Mouse (Mus musculus): ENCODE data around the gene Sptssa.

Gene Sptssa

DNA sequence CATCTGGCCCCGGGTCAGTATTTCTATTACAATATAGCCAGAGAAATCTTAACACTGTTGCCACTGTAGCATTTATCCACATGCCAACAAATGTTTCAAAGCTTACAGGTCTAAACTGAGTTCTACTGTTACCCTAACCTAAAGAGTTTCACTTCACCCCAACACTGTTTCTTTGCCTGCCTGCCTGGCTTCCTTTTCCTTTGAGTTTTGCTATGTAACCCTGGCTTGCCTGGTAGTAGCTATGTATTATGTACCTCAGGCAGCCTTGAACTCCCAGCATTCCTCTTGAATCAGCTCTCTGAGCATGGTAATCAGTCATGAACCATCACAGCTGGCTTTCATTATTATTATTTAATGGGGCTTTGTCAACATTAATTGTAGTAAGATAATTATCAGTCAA, 1.6 kb downstream of the Sptssa start:
- DNase-seq = peak; percentile 37

DNA sequence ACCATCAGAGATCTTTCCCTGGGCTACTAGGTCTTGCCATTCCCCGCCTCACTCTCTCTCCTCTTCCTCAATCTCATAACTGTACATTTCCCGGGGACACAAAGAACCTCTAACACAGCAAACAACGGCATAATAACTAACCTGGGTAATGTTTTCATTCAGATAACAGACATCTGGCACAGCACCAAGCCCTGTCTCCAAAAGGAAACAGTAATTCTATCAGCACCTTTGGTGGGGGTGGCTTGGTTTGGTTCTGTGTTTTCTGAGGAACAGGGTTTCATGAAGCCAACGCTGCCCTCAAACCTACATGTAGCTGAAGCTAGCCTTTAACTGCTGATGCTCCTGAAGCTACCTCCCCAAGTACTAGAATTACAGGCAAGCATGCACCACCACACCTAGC, 2.2 kb downstream of the Sptssa start:
- DNase-seq = peak; percentile 34

DNA sequence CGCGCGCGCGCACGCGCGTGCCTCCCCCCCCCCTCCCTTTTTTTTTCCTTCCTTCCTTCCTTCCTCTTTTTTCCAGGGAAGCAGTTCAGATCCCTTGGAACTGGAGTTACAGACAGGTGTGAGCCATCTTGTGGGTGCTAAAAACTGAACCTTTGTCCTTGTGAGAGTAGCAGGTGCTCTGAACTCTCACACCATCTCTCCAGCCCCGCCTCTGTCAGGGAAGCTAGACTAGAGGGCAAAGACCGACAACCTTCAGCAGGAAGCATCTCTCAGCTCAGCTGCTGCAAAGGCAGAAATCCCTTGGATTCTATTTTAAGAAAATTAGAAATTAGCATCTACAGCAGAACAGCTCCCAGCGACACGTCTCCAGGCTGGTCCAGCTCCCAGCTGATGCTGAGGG, 4.0 kb downstream of the Sptssa start:
- no peak for DNase-seq

DNA sequence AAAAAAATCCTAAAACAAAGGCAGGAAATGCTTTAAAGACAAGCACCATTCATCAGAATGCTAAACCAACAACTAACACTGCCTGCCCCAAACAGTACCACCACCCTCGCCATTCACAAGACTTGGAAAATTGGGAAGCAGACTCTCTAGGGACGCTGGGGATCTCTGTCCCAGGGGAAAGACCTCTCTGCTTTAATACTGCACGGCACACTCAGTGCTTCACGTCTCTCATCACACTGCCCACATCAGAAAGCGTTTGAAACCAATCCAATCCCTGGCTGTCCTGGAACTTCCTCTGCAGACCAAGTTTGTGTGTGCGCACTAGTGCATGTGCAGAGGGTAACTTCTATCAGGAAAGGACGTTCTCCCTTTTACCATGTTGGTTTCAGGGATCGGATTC, 4.6 kb downstream of the Sptssa start:
- no peak for DNase-seq

DNA sequence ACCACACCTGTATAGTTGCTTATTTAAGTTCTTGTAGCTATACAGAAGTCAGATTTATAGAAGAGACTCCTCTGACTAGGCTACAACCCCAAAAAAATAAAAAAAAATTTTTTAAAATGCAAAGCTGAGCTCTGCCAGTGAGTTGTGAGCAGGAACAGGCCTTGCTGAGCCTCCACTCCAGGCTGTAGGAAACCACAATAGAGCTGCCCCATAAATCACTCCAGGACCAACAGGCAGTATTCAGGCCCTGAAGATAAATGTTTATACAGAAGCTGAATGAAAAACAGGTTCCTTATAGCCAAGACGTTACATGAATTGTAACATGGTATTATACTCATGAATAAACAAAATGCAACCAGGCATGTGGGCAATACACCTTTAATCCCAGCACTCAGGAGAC, 5.2 kb downstream of the Sptssa start:
- DNase-seq = no peak

DNA sequence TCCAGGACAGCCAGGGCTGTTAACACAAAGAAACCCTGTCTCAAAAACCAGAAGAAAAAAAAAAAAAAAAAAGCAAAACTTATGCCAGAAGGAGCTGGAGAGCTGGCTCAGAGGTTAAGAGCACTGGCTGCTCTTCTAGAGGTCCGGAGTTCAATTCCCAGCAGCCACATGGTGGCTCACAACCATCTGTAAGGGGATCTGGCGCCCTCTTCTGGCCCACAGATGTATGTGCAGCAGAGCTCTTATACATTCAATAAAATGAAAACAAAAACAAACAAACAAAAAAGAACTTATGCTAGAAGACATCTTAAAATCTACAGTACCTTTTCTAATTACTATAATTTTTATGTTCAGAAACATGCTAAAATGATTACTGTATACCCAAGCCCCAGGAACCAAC, 11.4 kb downstream of the Sptssa start:
- no peak for DNase-seq

DNA sequence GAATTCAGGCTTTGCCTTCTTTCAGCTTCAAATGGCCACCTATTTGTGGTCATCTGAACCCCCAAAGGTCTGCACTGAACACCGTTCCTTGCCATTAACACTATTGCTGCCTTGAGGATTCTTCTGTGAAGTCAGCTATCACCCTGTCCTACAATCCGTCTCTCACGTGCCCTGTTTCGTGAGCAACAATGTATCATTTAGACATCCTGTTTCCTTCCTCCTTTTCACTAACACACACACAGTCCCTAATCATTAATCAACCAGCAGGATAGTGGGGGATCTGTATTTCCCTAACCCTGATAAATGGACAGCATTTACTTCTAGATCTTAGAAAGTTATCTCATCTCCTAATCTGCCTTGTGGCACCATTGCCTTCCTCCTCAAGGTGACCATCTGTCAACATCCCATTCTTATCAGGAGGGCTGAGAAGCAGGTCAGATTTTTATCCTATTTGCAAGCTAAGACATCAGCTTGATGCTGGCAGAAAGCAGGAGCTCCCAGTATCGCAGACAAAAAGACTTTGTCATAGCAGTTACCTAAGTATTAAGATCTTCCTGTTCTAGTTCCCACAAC, 13.0 kb downstream of the Sptssa start:
- no peak for DNase-seq

DNA sequence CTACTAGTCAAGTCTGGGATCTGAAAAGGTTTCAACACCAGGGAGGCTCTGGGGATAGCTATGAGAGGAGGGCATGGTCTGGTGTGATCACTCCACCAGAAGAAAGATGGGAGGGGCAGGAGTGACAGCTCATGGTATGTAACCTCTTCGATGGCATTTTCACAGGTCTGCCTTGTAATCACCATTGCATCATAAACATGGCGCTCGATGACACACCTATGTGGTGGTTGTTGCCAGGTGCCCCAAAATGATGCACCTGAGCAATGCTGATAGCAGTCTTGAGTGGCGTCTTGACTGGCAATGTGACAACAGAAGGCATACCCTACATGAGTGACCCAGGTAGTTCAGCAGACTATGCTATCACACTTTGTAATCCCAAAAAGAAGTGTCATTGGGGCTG, 15.0 kb downstream of the Sptssa start:
- no peak for DNase-seq

DNA sequence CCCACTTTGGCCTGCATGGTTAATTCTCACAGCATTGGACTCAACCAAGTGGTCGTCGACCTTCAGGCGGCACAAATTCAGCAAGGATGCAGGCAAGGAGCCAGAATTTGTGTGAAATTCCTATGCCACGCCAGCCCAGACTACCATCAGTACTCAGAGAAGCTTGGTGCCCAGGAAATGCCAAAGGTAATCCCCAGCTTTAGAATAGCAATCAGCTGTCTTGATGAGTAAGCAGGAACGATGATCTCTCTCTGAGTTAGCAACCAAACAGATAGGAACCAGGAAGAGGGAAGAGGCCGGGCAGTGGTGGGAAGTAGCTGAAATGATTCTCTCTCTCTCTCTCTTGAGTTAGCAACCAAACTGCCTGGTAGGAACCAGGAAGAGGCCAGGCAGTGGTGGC, 16.1 kb downstream of the Sptssa start:
- DNase-seq = no peak

DNA sequence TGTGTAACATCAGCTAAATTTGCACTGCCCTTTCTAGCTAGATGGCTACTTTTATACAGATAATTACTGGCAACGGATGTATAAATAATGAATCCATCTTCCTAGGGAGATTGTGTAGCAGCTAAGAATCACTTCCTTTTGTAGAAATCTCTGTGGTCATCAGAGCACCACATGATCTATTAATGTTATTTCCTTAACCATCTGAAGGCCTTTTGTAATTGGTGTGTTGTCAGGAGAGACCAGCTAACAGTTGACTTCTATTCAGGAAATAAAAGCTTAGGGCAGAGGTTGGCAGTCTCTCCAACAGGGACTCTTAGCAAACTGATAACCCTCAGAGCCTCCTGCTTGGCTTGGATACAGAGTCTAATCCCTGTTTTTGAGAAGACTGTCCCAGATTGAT, 19.3 kb downstream of the Sptssa start:
- no peak for DNase-seq

DNA sequence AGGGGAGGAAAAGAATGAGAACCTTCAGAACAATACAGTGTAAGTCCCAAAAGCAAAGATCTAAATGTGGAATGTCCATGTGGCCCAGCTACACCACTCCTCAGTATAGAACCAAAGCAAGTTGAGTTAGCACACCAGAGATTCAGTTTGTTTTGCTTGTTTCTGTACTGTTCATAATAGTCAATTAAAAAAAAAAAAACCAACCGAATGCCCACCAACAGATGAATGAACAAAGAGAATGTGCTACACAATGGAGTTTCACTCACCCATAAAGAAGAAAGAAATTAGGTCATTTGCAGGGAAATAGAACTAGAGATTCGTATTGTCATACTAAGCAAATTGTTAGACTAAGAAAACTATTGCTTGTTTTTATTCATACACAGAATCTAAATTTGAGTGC, 24.2 kb downstream of the Sptssa start:
- no peak for DNase-seq

DNA sequence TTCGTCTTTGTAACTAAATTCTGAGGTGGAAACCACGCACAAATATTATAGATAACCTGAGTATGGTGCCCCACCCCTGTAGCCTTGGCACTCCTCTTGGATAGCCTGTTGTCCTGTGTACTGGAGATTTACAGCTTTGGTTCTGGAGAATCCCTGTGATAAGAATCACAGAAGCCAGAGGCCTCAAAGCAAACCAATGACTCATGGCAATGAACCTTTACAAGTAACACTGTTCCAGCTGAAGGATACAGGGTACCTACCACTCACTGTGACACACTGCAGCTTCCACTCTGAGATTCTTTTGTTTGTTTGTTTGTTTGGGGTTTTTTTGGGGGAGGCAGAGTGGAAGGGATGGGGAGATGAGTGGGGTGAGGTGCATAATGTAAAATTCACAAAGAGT, 34.4 kb downstream of the Sptssa start:
- no peak for DNase-seq

DNA sequence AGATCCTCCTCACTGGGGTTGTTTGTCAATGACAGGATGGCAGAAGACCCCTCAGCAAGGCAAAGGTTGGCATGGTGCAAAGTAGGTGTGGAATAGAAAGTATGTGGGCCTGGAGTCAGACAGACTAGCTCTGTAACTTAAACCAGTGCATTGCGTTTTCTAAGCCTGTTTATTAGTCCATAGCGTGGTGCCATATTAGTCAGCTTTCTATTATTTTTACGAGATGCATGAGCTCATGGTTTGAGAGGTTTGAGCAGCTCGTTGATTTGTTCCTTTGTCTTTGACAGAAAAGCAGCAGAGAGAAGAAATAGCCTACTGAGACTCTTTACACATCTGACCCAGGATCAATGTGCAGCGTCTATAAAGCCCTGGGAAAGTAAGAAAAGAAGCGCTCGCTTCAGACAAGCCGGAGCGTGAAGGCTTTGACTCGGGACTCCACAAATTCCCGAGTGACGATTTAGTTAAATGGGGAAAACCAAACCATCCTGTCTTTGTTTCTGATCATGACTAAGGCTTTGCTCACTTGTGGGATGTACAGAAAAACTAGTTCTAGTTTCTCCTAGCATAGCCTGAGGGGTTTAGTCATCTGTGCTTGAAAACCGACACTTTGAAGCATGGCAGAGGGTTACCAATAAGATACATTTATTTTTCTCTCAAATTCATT, 36.2 kb downstream of the Sptssa start:
- no peak for DNase-seq

DNA sequence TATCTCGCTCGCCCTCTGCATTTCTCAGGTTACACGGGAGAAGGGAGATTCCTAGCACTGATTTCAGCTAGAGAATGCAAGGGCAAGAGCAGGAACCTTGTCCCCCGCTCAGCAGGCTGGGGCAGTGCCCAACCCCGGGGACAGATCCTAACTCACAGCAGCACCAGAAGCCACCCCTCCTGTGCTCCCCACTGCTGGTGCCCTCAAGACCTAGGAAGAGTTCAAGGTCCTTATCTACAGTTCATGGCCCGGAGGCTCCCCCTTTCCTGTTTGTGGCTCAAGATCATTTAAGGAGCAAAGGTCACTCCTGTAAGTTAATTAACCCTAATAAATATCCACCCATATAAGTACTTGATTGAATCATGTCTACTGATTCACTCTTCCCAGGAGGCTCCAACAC, 47.4 kb downstream of the Sptssa start:
- DNase-seq = no peak

DNA sequence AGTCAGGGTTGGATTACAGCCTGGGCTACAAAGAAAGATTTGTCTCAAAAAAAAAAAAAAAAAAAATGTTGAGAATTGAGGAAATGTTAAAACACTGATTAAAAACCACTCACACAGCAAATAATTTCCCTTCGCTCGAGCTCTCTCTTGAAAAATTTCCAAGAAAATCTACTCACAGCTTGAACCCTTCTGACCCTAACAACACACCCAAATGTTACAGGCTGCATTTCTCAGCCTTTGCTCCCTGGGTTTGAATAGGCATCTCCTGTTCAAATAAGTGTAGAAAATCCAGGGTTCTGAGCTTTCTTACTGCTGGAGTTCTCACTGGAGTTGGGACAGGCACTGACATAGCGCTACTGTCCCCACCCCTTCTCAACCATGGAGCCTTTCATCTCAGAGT, 51.2 kb downstream of the Sptssa start:
- DNase-seq = no peak

DNA sequence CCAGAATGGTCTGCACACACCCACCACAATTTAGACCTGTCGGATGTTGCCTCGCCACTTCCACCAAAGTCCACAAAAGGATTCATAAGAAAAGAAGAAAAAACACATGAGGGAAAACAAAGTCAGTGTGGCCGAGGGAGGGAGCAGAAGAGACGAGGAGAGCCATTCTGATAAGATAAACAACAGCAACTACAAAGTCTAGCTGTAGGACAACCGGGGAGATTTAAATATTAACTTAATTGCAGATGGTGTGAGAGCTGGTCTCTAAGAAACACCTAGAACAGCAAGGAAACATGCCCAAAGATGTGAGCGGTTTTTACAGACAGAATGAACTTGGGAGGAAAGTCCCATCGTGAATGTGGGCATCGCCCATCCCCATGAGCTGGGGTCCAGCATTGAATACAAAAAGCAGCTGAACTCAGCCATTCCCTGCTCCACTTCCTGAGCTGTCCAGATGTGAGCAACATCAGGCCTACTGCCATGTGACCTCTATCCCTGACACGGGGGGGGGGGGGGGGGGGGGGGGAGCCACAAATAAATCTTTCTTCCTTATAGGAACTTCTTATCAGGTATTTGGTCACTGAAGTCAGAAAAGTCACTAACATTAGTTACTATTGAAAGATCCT, 52.7 kb downstream of the Sptssa start:
- DNase-seq = no peak

DNA sequence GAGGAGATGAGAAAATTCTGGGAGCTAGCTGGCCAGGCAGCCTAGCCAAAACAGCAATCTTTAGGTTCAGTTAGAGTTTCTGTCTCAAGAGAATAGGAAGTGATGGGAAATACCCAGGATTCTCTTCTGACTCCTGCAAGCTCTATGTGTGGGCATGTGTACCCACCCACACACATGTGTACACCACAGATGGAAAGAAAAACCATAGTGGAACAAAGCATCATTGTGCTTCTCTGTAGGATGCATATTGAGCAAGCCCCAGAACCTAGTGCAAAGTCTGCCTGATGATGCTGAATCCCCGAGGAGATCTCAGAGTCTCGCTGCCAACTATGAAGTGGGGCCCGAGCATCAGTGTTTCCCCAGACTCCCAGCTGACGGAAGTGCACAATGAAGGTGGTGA, 55.9 kb downstream of the Sptssa start:
- no peak for DNase-seq

DNA sequence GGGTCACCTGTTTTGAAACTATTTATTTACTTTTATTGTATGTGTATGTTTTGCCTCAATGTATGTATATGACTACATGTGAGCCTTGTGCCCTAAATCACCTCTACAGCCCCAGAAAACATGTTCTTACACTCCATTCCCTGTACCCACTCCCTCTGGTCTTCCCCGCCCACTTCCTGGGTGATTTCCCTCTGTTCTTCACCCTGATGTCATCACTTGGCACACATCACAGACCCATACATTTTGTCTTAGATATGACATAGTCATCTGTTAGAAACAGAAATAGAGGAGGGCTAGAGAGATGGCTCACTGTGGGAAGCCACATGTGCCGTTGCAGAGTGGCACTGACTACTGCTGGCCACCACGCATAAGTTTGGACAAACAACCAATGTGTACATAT, 58.0 kb downstream of the Sptssa start:
- no peak for DNase-seq

DNA sequence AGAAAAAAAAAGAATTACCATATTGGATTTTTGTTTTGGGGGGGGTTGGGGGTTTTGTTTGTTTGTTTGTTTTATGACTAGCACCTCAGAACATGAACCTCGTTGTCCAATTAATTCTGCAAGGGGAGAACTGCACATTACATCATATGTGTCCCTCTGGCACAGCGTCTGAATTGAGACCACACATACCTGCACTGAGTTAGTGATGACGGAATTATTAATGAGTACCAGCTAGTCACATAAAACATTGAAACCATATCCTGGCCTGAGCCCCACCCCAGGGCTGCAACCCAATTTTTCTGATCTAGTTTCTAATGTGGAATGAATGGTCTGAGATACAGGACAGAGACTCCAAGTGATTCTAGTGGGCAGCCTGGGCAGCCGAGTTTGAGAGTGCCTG, 59.7 kb downstream of the Sptssa start:
- DNase-seq = no peak

All from cerebellum, adult 9-10 months (tissue).